Mouse (Mus musculus): ENCODE data around the gene Tnfrsf4. TPM values are rescaled to one million over a fixed set of nuclear protein-coding genes. Genes with fewer than 3 reads are reported as not detected.

Tnfrsf4 gene
- 20.7 and 34.3 TPM in 2 replicates for polyA plus RNA-seq (2012; rRNA removed)

- peak within 1 kb of the TSS; percentile 5; the same call in 1 of the 2 replicates for H3K4me3 ChIP-seq (ENCODE audit: extremely low read depth, insufficient read depth, insufficient read length)
- peaks cover 24% of the 10 kb centered on the region for H3K36me3 ChIP-seq (ENCODE audit: control insufficient read depth, insufficient read depth, low read length)
- H3K27ac ChIP-seq (ENCODE audit: insufficient read depth, low read length) = no peak within 1 kb of the TSS; the same call in 1 of the 2 replicates
- WGBS = 79% methylated on average over 8 of the region's 8 CpGs
- H3K27me3 ChIP-seq (ENCODE audit: control insufficient read depth, insufficient read depth, low read length) = no peaks in the 10 kb centered on the region
- TF ChIP-seq CTCF (IDR thresholded peaks at IDR 0.05; ENCODE audit: extremely low read depth, insufficient read depth, insufficient read length, insufficient replicate concordance) (no peak), POLR2A (IDR thresholded peaks at IDR 0.05; ENCODE audit: low read depth, low read length) (no peak)
- DNase-seq (ENCODE audit: low read depth in 1 of 2, low spot score in 2 of 2) = no peak
- no peaks in the 10 kb centered on the region for H3K4me1 ChIP-seq (ENCODE audit: control insufficient read depth, insufficient read depth, insufficient read length)
These were observed at the start of gene Tnfrsf4 for GRCm38 (mm10) chr4:156013637-156014036. TSS of gene Tnfrsf4 (plus strand) at chr4:156013843.

DNA sequence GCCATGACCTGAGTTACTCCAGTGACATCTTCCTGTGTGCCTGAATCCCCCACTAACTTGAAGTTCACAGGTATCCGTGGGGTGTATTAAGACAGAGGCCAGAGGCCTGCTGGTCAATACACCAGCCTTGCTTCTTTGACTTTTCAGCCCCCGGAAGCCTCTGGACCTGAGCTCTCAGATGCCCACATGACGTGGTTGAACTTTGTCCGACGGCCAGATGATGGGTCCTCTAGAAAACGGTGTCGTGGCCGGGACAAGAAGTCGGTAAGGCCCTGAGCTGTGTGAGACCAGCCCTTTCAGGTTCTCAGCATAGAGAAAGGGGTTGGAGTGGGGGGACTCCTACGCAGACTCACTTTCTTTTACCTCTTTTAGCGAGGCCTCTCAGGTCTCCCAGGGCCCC lies 49.2 kb upstream of the Tnfrsf4 start:
- Histone ChIP-seq H3K27ac (ENCODE audit: insufficient read depth, low read length) (no peak overlapping the region), H3K4me1 (ENCODE audit: control insufficient read depth, insufficient read depth, insufficient read length) (peaks cover 5% of the 10 kb centered on the region), H3K4me3 (ENCODE audit: extremely low read depth, insufficient read depth, insufficient read length) (no peak overlapping the region), H3K36me3 (ENCODE audit: control insufficient read depth, insufficient read depth, low read length) (peaks cover 4% of the 10 kb centered on the region), H3K27me3 (ENCODE audit: control insufficient read depth, insufficient read depth, low read length) (no peaks in the 10 kb centered on the region)
- 91% methylated on average over 11 of the region's 11 CpGs for WGBS
- no peak for DNase-seq (ENCODE audit: low read depth in 1 of 2, low spot score in 2 of 2)
- no peak for TF ChIP-seq CTCF (IDR thresholded peaks at IDR 0.05; ENCODE audit: extremely low read depth, insufficient read depth, insufficient read length, insufficient replicate concordance)
- no peak for TF ChIP-seq POLR2A (IDR thresholded peaks at IDR 0.05; ENCODE audit: low read depth, low read length)

DNA sequence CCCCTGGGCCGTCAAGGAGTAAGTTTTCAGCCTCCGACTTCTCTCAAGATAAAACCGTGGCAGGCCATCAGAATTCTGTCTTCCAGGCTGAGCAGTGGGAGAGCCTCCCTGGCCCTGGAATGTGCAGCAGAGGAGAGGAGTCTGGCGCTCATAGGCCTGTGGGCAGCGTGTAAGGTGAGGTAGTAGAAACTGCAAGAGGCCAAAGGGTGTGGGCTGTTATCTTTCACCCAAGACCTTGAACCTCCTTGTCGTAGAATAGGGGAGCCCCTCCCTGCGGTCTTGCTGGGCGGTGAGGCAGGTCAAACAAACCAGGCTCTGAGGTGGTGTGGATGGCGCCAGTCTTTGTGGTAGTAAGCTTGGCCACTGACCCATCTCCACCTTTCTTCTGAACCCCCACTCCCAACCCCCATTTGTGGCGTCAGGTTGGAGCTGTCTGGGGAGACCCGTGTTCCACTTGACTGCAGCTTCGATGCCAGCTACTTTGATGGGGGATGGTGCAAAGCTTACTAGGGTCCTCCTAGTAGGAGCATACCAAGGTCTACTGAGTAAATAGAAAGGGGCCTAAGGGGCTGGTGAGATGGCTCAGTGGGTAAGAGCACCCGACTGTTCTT lies 44.5 kb upstream of the Tnfrsf4 start:
- TF ChIP-seq POLR2A (IDR thresholded peaks at IDR 0.05; ENCODE audit: low read depth, low read length) (no peak), CTCF (IDR thresholded peaks at IDR 0.05; ENCODE audit: extremely low read depth, insufficient read depth, insufficient read length, insufficient replicate concordance) (no peak)
- Histone ChIP-seq H3K36me3 (ENCODE audit: control insufficient read depth, insufficient read depth, low read length) (peaks cover 4% of the 10 kb centered on the region), H3K4me3 (ENCODE audit: extremely low read depth, insufficient read depth, insufficient read length) (no peak overlapping the region), H3K27me3 (ENCODE audit: control insufficient read depth, insufficient read depth, low read length) (no peaks in the 10 kb centered on the region), H3K27ac (ENCODE audit: insufficient read depth, low read length) (no peak overlapping the region), H3K4me1 (ENCODE audit: control insufficient read depth, insufficient read depth, insufficient read length) (no peaks in the 10 kb centered on the region)
- no peak for DNase-seq (ENCODE audit: low read depth in 1 of 2, low spot score in 2 of 2)
- 86% methylated on average over 13 of the region's 13 CpGs for WGBS

- Histone ChIP-seq H3K27ac (ENCODE audit: insufficient read depth, low read length) (no peak overlapping the region), H3K4me1 (ENCODE audit: control insufficient read depth, insufficient read depth, insufficient read length) (no peaks in the 10 kb centered on the region), H3K27me3 (ENCODE audit: control insufficient read depth, insufficient read depth, low read length) (no peaks in the 10 kb centered on the region), H3K36me3 (ENCODE audit: control insufficient read depth, insufficient read depth, low read length) (peaks cover 1% of the 10 kb centered on the region), H3K4me3 (ENCODE audit: extremely low read depth, insufficient read depth, insufficient read length) (no peak overlapping the region)
- TF ChIP-seq CTCF (IDR thresholded peaks at IDR 0.05; ENCODE audit: extremely low read depth, insufficient read depth, insufficient read length, insufficient replicate concordance) (no peak), POLR2A (IDR thresholded peaks at IDR 0.05; ENCODE audit: low read depth, low read length) (no peak)
- DNase-seq (ENCODE audit: low read depth in 1 of 2, low spot score in 2 of 2) = no peak
- 81% methylated on average over 5 of the region's 5 CpGs for WGBS
These were observed 43.4 kb upstream of the Tnfrsf4 start for GRCm38 (mm10) chr4:155970286-155970685.

GRCm38 (mm10) chr4:155972651-155973050 lies 41.0 kb upstream of the Tnfrsf4 start:
- H3K4me1 ChIP-seq (ENCODE audit: control insufficient read depth, insufficient read depth, insufficient read length) = no peaks in the 10 kb centered on the region
- TF ChIP-seq CTCF (IDR thresholded peaks at IDR 0.05; ENCODE audit: extremely low read depth, insufficient read depth, insufficient read length, insufficient replicate concordance) = no peak
- H3K36me3 ChIP-seq (ENCODE audit: control insufficient read depth, insufficient read depth, low read length) = no peaks in the 10 kb centered on the region
- no peak overlapping the region for H3K4me3 ChIP-seq (ENCODE audit: extremely low read depth, insufficient read depth, insufficient read length)
- WGBS = 90% methylated on average over 6 of the region's 6 CpGs
- no peak overlapping the region for H3K27ac ChIP-seq (ENCODE audit: insufficient read depth, low read length)
- DNase-seq (ENCODE audit: low read depth in 1 of 2, low spot score in 2 of 2) = no peak
- H3K27me3 ChIP-seq (ENCODE audit: control insufficient read depth, insufficient read depth, low read length) = no peaks in the 10 kb centered on the region

DNA sequence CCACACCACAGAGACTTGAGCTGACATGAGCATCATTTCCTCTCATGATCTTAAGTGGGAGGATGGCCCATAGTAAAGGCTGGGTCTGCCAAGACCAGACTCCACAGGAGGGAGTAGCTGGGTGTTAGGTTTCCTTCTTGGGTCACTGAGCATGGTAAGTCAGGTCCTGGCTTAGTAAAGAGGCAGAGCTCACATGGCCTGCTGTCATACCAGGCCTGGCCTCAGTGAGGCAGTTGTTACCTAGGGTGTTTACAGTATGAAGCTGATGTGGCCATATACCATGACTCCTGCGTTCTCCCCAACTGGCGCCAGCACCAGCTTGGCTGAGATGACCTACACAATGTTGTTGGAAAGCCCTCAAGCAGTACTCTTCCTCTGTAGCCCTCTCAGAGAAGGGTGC lies 40.4 kb upstream of the Tnfrsf4 start:
- TF ChIP-seq POLR2A (IDR thresholded peaks at IDR 0.05; ENCODE audit: low read depth, low read length) = no peak
- TF ChIP-seq CTCF (IDR thresholded peaks at IDR 0.05; ENCODE audit: extremely low read depth, insufficient read depth, insufficient read length, insufficient replicate concordance) = no peak
- H3K27ac ChIP-seq (ENCODE audit: insufficient read depth, low read length) = no peak overlapping the region
- H3K4me1 ChIP-seq (ENCODE audit: control insufficient read depth, insufficient read depth, insufficient read length) = no peaks in the 10 kb centered on the region
- H3K36me3 ChIP-seq (ENCODE audit: control insufficient read depth, insufficient read depth, low read length) = no peaks in the 10 kb centered on the region
- H3K4me3 ChIP-seq (ENCODE audit: extremely low read depth, insufficient read depth, insufficient read length) = no peak overlapping the region
- 84% methylated on average over 2 of the region's 2 CpGs for WGBS
- DNase-seq (ENCODE audit: low read depth in 1 of 2, low spot score in 2 of 2) = no peak
- H3K27me3 ChIP-seq (ENCODE audit: control insufficient read depth, insufficient read depth, low read length) = no peaks in the 10 kb centered on the region

DNA sequence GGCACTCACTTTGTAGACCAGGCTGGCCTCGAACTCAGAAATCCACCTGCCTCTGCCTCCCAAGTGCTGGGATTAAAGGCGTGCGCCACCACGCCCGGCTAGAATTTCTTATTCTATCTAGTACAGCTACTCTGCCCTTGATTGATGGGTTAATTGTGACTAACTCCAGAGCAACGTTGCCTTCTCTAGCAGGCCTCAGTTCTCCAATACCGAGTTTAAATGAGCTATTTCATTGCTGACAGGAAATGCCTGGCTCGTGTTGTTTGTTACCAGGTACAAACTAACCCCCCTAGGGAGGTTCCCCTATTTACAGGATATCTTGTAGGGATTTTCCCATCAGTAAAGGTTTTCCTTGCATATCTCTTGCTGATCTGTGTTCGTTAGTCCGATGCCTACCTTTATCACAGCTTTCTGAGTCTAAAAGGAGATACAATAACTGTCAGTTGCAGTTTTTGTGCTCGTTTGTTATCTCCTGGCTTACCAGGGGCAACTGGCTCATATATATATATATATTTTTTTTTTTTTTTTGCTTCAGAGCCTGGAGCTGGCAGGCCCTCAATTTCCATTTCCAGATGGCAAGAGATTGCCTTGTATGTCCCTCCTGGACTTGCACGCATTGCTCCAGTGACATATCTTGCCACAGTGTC lies 32.1 kb upstream of the Tnfrsf4 start:
- 63% methylated on average over 12 of the region's 12 CpGs for WGBS
- no peak for DNase-seq (ENCODE audit: low read depth in 1 of 2, low spot score in 2 of 2)
- no peaks in the 10 kb centered on the region for H3K4me1 ChIP-seq (ENCODE audit: control insufficient read depth, insufficient read depth, insufficient read length)
- no peak overlapping the region for H3K4me3 ChIP-seq (ENCODE audit: extremely low read depth, insufficient read depth, insufficient read length)
- no peak overlapping the region for H3K27ac ChIP-seq (ENCODE audit: insufficient read depth, low read length)
- no peak for TF ChIP-seq CTCF (IDR thresholded peaks at IDR 0.05; ENCODE audit: extremely low read depth, insufficient read depth, insufficient read length, insufficient replicate concordance)
- no peak for TF ChIP-seq POLR2A (IDR thresholded peaks at IDR 0.05; ENCODE audit: low read depth, low read length)
- no peaks in the 10 kb centered on the region for H3K36me3 ChIP-seq (ENCODE audit: control insufficient read depth, insufficient read depth, low read length)
- H3K27me3 ChIP-seq (ENCODE audit: control insufficient read depth, insufficient read depth, low read length) = no peaks in the 10 kb centered on the region

All from spleen, adult 2 months (tissue).